Mouse (Mus musculus): ENCODE measurements around the gene Hoxd4. TPM values are rescaled to one million over a fixed set of nuclear protein-coding genes. Genes with fewer than 3 reads are reported as not detected.

The Hoxd4 gene
- polyA plus RNA-seq, 2 experiments = 0.63 to 14.7 TPM

DNA sequence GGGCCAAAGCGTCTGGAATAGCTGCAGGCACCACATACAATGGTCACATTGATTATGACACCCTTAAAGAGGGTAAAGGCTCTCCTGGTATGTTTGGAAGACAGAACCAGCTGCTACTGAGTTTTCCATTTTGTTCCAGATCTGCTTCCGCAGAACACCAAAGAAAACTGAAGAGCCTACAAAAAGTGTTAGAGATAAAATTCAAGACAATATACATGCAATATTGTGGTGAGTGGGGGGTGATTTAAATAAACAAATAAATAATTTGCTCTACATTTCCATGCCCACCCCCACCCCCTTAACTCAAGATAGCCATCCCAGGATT is 27.7 kb downstream of the Hoxd4 start:
- Histone ChIP-seq H3K36me3 (ENCODE audit: control insufficient read depth, insufficient read depth, low read length) (no peaks in the 10 kb centered on the region), H3K27me3 (ENCODE audit: control insufficient read depth, insufficient read depth, low read length) (peaks cover 94% of the 10 kb centered on the region), H3K27ac (replicated peaks; ENCODE audit: low read depth, low read length) (no peak overlapping the region), H3K4me2 (replicated peaks; ENCODE audit: low read depth, low read length, severe bottlenecking) (no peak overlapping the region), H3K9ac (ENCODE audit: low read depth, low read length, severe bottlenecking) (no peak overlapping the region), H3K4me3 (replicated peaks; ENCODE audit: low read length) (no peak overlapping the region), H3K4me1 (ENCODE audit: control insufficient read depth, insufficient read depth, low read length) (peaks cover 11% of the 10 kb centered on the region; the same call in 1 of the 2 replicates), H3K9me3 (ENCODE audit: control insufficient read depth, low read length) (no peaks in the 10 kb centered on the region)
- 20% methylated on average over 2 of the region's 2 CpGs for WGBS
- no peak for TF ChIP-seq POLR2A (IDR thresholded peaks at IDR 0.05; ENCODE audit: borderline replicate concordance, extremely low read depth, insufficient read depth, insufficient read length)
- ATAC-seq (ENCODE audit: low FRiP score, low read depth) (no peak), DNase-seq (ENCODE audit: low spot score) (no peak)

- Histone ChIP-seq H3K4me3 (replicated peaks; ENCODE audit: low read length) (no peak overlapping the region), H3K36me3 (ENCODE audit: control insufficient read depth, insufficient read depth, low read length) (no peaks in the 10 kb centered on the region), H3K9ac (ENCODE audit: low read depth, low read length, severe bottlenecking) (no peak overlapping the region), H3K27me3 (ENCODE audit: control insufficient read depth, insufficient read depth, low read length) (peaks cover 94% of the 10 kb centered on the region), H3K4me2 (replicated peaks; ENCODE audit: low read depth, low read length, severe bottlenecking) (no peak overlapping the region; the same call in 1 of the 2 replicates), H3K9me3 (ENCODE audit: control insufficient read depth, low read length) (no peaks in the 10 kb centered on the region), H3K27ac (replicated peaks; ENCODE audit: low read depth, low read length) (no peak overlapping the region), H3K4me1 (ENCODE audit: control insufficient read depth, insufficient read depth, low read length) (peaks cover 11% of the 10 kb centered on the region; the same call in 1 of the 2 replicates)
- DNase-seq (ENCODE audit: low spot score) (no peak), ATAC-seq (ENCODE audit: low FRiP score, low read depth) (no peak)
- WGBS = 3% methylated on average over 14 of the region's 14 CpGs
- no peak for TF ChIP-seq POLR2A (IDR thresholded peaks at IDR 0.05; ENCODE audit: borderline replicate concordance, extremely low read depth, insufficient read depth, insufficient read length)
Measured at GRCm38 (mm10) chr2:74739869-74740268, 28.1 kb downstream of the Hoxd4 start.

DNA sequence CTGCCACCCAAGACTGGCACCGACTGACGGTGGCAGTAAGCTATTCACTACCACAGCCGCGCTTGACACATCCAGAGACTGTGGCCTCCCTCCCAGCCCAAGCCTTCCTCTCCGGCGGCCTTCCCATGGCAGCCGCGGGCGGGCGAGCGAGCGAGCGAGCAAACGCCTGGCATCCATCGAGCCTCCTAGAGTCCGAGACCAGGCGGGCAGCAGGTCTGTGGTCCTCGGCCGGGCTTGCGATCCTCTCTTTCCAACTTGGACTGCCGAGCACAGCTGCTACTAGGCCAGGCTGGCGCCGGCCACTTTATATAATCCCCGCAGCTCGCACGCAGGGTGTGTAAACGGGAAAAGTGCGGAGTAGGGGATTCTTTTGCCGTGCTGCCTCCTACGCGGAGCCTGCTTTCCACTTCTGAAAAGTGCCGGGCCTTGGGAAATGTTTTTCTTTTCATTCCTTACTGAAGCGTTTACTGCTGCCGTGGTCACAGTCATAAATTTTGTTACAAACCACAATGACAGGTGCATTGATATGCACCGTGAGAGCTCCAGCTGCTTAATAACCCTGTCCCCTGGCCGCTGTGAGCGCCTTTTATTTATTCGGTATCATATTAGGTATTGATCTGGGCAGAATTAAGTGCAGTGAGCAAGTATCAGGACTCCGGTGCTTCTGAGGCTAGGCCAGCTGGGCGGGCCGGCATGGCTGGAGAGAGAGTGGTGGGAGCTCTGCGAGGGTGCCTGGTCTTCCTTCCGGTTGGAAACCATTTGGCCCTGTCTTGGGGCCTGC is 28.8 kb downstream of the Hoxd4 start:
- DNase-seq (ENCODE audit: low spot score) = no peak
- Histone ChIP-seq H3K9ac (ENCODE audit: low read depth, low read length, severe bottlenecking) (no peak overlapping the region; the same call in 1 of the 2 replicates), H3K4me3 (replicated peaks; ENCODE audit: low read length) (peak overlapping the region; percentile 23), H3K4me2 (replicated peaks; ENCODE audit: low read depth, low read length, severe bottlenecking) (peak overlapping the region; percentile 19; the same call in 1 of the 2 replicates), H3K27me3 (ENCODE audit: control insufficient read depth, insufficient read depth, low read length) (peaks cover 94% of the 10 kb centered on the region), H3K9me3 (ENCODE audit: control insufficient read depth, low read length) (no peaks in the 10 kb centered on the region), H3K27ac (replicated peaks; ENCODE audit: low read depth, low read length) (no peak overlapping the region), H3K36me3 (ENCODE audit: control insufficient read depth, insufficient read depth, low read length) (no peaks in the 10 kb centered on the region), H3K4me1 (ENCODE audit: control insufficient read depth, insufficient read depth, low read length) (peaks cover 11% of the 10 kb centered on the region; the same call in 1 of the 2 replicates)
- no peak for TF ChIP-seq POLR2A (IDR thresholded peaks at IDR 0.05; ENCODE audit: borderline replicate concordance, extremely low read depth, insufficient read depth, insufficient read length)
- no peak for ATAC-seq (ENCODE audit: low FRiP score, low read depth)
- WGBS = 3% methylated on average over 39 of the region's 43 CpGs

GRCm38 (mm10) chr2:74741252-74741978 is 29.7 kb downstream of the Hoxd4 start:
- Histone ChIP-seq H3K4me2 (replicated peaks; ENCODE audit: low read depth, low read length, severe bottlenecking) (no peak overlapping the region), H3K9me3 (ENCODE audit: control insufficient read depth, low read length) (no peaks in the 10 kb centered on the region), H3K27me3 (ENCODE audit: control insufficient read depth, insufficient read depth, low read length) (peaks cover 97% of the 10 kb centered on the region), H3K27ac (replicated peaks; ENCODE audit: low read depth, low read length) (no peak overlapping the region), H3K9ac (ENCODE audit: low read depth, low read length, severe bottlenecking) (no peak overlapping the region), H3K4me1 (ENCODE audit: control insufficient read depth, insufficient read depth, low read length) (peaks cover 9% of the 10 kb centered on the region; the same call in 1 of the 2 replicates), H3K4me3 (replicated peaks; ENCODE audit: low read length) (no peak overlapping the region), H3K36me3 (ENCODE audit: control insufficient read depth, insufficient read depth, low read length) (no peaks in the 10 kb centered on the region)
- ATAC-seq (ENCODE audit: low FRiP score, low read depth) (no peak), DNase-seq (ENCODE audit: low spot score) (no peak)
- 41% methylated on average over 2 of the region's 3 CpGs for WGBS
- TF ChIP-seq POLR2A (IDR thresholded peaks at IDR 0.05; ENCODE audit: borderline replicate concordance, extremely low read depth, insufficient read depth, insufficient read length) = no peak

GRCm38 (mm10) chr2:74741979-74742277 is 30.2 kb downstream of the Hoxd4 start:
- no peak for ATAC-seq (ENCODE audit: low FRiP score, low read depth)
- no peak for TF ChIP-seq POLR2A (IDR thresholded peaks at IDR 0.05; ENCODE audit: borderline replicate concordance, extremely low read depth, insufficient read depth, insufficient read length)
- no peak for DNase-seq (ENCODE audit: low spot score)
- no peak overlapping the region for H3K9ac ChIP-seq (ENCODE audit: low read depth, low read length, severe bottlenecking)
- no peak overlapping the region for H3K4me2 ChIP-seq (replicated peaks; ENCODE audit: low read depth, low read length, severe bottlenecking)
- peaks cover 11% of the 10 kb centered on the region; the same call in 1 of the 2 replicates for H3K4me1 ChIP-seq (ENCODE audit: control insufficient read depth, insufficient read depth, low read length)
- H3K36me3 ChIP-seq (ENCODE audit: control insufficient read depth, insufficient read depth, low read length) = no peaks in the 10 kb centered on the region
- peaks cover 97% of the 10 kb centered on the region for H3K27me3 ChIP-seq (ENCODE audit: control insufficient read depth, insufficient read depth, low read length)
- no peak overlapping the region for H3K27ac ChIP-seq (replicated peaks; ENCODE audit: low read depth, low read length)
- H3K9me3 ChIP-seq (ENCODE audit: control insufficient read depth, low read length) = no peaks in the 10 kb centered on the region
- no peak overlapping the region for H3K4me3 ChIP-seq (replicated peaks; ENCODE audit: low read length)

All from limb, embryonic 14.5 days (tissue).